Mouse (Mus musculus): ENCODE measurements around the gene Cox7a2. TPM values are rescaled to one million over a fixed set of nuclear protein-coding genes. Genes with fewer than 3 reads are reported as not detected.

Cox7a2 gene
- polyA plus RNA-seq, 2 experiments, result 399 to 630 TPM

DNA sequence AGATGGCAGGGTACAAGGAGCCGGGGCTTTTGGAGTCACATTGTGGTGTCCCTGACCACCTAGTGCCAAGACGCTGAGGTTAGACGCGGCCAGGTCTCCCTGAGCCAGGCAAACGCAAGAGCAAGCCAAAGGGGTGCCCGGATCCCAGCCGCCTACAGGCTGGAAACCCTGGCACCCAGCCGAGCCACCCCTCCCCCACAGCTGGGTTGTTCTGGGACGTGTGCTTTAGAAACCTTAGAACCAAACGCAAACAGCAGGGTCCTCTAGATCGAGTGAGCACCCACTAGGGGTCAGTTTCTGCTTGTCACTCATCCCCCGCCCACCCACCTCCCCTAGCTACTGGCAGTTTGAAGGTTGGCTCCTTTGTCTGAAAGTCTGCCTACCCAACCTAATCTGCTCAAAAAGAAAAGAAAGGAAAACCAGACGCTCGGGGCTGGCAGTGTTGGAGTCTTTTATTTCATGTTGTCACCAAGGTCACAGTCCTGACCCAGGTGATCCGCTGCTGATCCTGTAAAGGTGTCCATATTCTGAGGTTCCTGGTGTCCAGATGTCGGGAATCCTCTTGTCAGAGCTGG lies 45.1 kb downstream of the Cox7a2 start:
- no peak for ATAC-seq (ENCODE audit: low FRiP score, low read depth)
- Histone ChIP-seq H3K27me3 (ENCODE audit: control insufficient read depth, insufficient read depth, low read length) (no peaks in the 10 kb centered on the region), H3K9ac (ENCODE audit: low read depth, low read length, severe bottlenecking) (peak overlapping the region; percentile 38)

More for the DNA sequence above, 45.1 kb downstream of the Cox7a2 start:
- Histone ChIP-seq H3K9me3 (ENCODE audit: control insufficient read depth, low read length) (no peaks in the 10 kb centered on the region), H3K27ac (replicated peaks; ENCODE audit: low read depth, low read length) (peak overlapping the region; percentile 49), H3K4me2 (replicated peaks; ENCODE audit: low read depth, low read length, severe bottlenecking) (peak overlapping the region; percentile 76), H3K4me1 (ENCODE audit: control insufficient read depth, insufficient read depth, low read length) (peaks cover 21% of the 10 kb centered on the region), H3K36me3 (ENCODE audit: control insufficient read depth, insufficient read depth, low read length) (peaks cover 3% of the 10 kb centered on the region; the same call in 1 of the 2 replicates), H3K4me3 (replicated peaks; ENCODE audit: low read length) (peak overlapping the region; percentile 16)
- 8% methylated on average over 16 of the region's 16 CpGs for WGBS
- DNase-seq (ENCODE audit: low spot score), result peak; percentile 67
- TF ChIP-seq POLR2A (IDR thresholded peaks at IDR 0.05; ENCODE audit: borderline replicate concordance, extremely low read depth, insufficient read depth, insufficient read length), result no peak

Other genes with a start within 250 kb of the Cox7a2 start
- 296 and 337 TPM in 2 replicates for gene Col12a1, start 41.0 kb downstream of the Cox7a2 start, polyA plus RNA-seq (2012; rRNA removed)
- 259 and 270 TPM in 2 replicates for gene Col12a1, start 41.0 kb downstream of the Cox7a2 start, polyA plus RNA-seq (2014; fragmentation: Nextera tagmentation; extraction: Ambion mirVana)
- gene Tmem30a, start 33.6 kb upstream of the Cox7a2 start, polyA plus RNA-seq (2012; rRNA removed), result 34.9 and 35.6 TPM in 2 replicates
- gene Tmem30a, start 33.6 kb upstream of the Cox7a2 start, polyA plus RNA-seq (2014; fragmentation: Nextera tagmentation; extraction: Ambion mirVana), result 52.8 and 53.4 TPM in 2 replicates